Mouse (Mus musculus) intestine, postnatal 0 days (tissue): ENCODE data around the gene Kif24. TPM values are rescaled to one million over a fixed set of nuclear protein-coding genes. Genes with fewer than 3 reads are reported as not detected.

Experiments
- ATAC-seq: fragments of 200-750 bp; cut with Nextera tagmentation; 2 replicates; pipeline ENCODE4 v1.8.0; 2017; ENCODE audit warnings: mild to moderate bottlenecking, moderate TSS enrichment, moderate library complexity
- H3K27ac ChIP-seq: fragments of 300-500 bp; sonication (generic); 2 replicates; pipeline ENCODE4 v1.5.1; 2014; ENCODE audit warnings: mild to moderate bottlenecking, low read depth, low read length, moderate library complexity
- H3K27me3 ChIP-seq: fragments of 300-500 bp; sonication (generic); replicated peaks from 2 replicates; pipeline ENCODE4 v1.6.1; 2014; ENCODE audit warnings: low read length, mixed read lengths; ENCODE audit not compliant: control insufficient read depth, insufficient read depth
- H3K36me3 ChIP-seq: fragments of 300-500 bp; sonication (generic); 2 replicates; pipeline ENCODE4 v1.6.1; 2014; ENCODE audit warnings: mild to moderate bottlenecking, moderate library complexity; ENCODE audit not compliant: control insufficient read depth, insufficient read depth
- H3K4me1 ChIP-seq: fragments of 300-500 bp; sonication (generic); replicated peaks from 2 replicates; pipeline ENCODE4 v1.6.1; 2014; ENCODE audit warnings: antibody characterized with exemption, low read length, mixed read lengths; ENCODE audit not compliant: control insufficient read depth, insufficient read depth
- H3K4me2 ChIP-seq: fragments of 300-500 bp; sonication (generic); replicated peaks from 2 replicates; pipeline ENCODE4 v1.6.1; 2014; ENCODE audit warnings: low read depth, mild to moderate bottlenecking, moderate library complexity
- H3K4me3 ChIP-seq: fragments of 300-500 bp; sonication (generic); 2 replicates; pipeline ENCODE4 v1.5.1; 2014; ENCODE audit warnings: low read depth, low read length
- H3K9ac ChIP-seq: fragments of 300-500 bp; sonication (generic); 2 replicates; pipeline ENCODE4 v1.6.1; 2014; ENCODE audit warnings: mild to moderate bottlenecking, low read depth, low read length
- H3K9me3 ChIP-seq: fragments of 300-500 bp; sonication (generic); 2 replicates; pipeline ENCODE4 v1.6.1; 2016; ENCODE audit warnings: mixed run types; ENCODE audit not compliant: control insufficient read depth
- CTCF ChIP-seq: sonication (generic); IDR thresholded peaks from 2 replicates; pipeline ENCODE4 v1.5.1; 2016; ENCODE audit warnings: low read depth, mild to moderate bottlenecking, control low read depth, antibody characterized with exemption, moderate library complexity
- WGBS: fragments of 180-500 bp; shearing (Covaris S2); extraction: QIAGEN DNeasy Blood & Tissue Kit; methylation state at CpG from one replicate; pipeline ENCODE4 v1.1.7; 2014; 5-methylcytosine and 5-hydroxymethylcytosine counted together
- polyA plus RNA-seq: library from polyadenylated mRNA; unstranded; fragments of >200 nt; fragmentation: Nextera tagmentation; extraction: Ambion mirVana; gene quantifications from 2 replicates; pipeline ENCODE4 v1.2.1, GENCODE M21; 2015

Kif24 gene
- polyA plus RNA-seq, 1 experiment from 2014 or later: 1.3 TPM

DNA sequence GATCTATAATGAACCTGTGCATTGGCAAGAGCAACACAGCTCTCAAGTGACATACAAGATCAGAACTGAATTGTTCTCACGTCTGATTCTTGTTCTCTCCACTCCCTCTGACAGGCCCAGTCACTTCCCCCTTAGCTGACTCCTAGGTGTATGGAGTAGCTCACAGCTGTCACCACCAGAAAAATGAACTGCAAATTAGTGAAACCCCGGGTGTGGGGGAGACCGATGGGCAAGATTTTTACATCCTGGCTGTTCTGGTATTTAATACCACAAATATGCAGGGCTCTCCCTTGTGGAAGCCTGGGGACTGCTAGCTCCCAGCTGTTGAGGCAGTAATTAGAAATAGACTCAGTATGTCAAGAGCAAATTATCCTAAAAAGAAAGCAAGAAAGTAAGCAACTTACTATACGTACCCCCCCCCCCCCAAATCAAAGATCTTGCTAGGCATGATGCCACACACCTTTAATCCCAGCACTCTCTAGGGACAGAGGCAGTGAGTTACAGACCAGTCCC, 21.8 kb downstream of the Kif24 start:
- Histone ChIP-seq H3K9me3 (no peaks in the 10 kb centered on the region), H3K27ac (no peak overlapping the region), H3K36me3 (0 out of 2 replicates have a peak, but pooled peaks cover 3% of the 10 kb centered on the region), H3K27me3 (no peaks in the 10 kb centered on the region), H3K4me2 (no peak overlapping the region), H3K9ac (no peak overlapping the region), H3K4me1 (no peaks in the 10 kb centered on the region), H3K4me3 (no peak overlapping the region)
- no peak for ATAC-seq
- WGBS: 80% methylated on average over 4 of the region's 4 CpGs
- no peak for TF ChIP-seq CTCF

DNA sequence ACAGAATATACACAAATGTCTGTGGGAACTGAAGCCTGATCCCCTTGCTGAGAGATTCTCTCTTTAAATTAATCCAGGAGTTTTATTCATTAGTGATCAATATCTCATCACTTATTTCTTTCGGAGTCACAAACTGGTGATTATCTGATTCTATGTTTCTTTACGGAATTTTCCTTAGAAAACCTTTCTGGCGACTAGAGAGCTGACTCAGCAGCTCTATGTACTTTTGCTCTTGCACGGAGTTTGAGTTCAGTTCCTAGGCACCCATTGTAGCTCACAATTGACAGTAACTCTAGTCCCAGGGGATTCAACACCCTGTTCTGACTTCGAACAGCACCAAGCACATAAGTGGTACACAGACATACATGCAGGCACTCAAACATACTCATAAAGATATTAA, 25.8 kb downstream of the Kif24 start:
- ATAC-seq: no peak
- 86% methylated on average over 5 of the region's 5 CpGs for WGBS
- Histone ChIP-seq H3K4me2 (no peak overlapping the region), H3K9ac (no peak overlapping the region), H3K9me3 (no peaks in the 10 kb centered on the region), H3K4me3 (no peak overlapping the region), H3K27me3 (no peaks in the 10 kb centered on the region), H3K36me3 (0 out of 2 replicates have a peak, but pooled peaks cover 3% of the 10 kb centered on the region), H3K4me1 (no peaks in the 10 kb centered on the region), H3K27ac (no peak overlapping the region)
- no peak for TF ChIP-seq CTCF

GRCm38 (mm10) chr4:41416966-41417365, 47.7 kb downstream of the Kif24 start:
- Histone ChIP-seq H3K36me3 (no peaks in the 10 kb centered on the region), H3K4me2 (no peak overlapping the region), H3K9ac (no peak overlapping the region), H3K4me3 (no peak overlapping the region), H3K27me3 (no peaks in the 10 kb centered on the region), H3K27ac (no peak overlapping the region), H3K4me1 (no peaks in the 10 kb centered on the region), H3K9me3 (no peaks in the 10 kb centered on the region)
- TF ChIP-seq CTCF: no peak
- no peak for ATAC-seq

DNA sequence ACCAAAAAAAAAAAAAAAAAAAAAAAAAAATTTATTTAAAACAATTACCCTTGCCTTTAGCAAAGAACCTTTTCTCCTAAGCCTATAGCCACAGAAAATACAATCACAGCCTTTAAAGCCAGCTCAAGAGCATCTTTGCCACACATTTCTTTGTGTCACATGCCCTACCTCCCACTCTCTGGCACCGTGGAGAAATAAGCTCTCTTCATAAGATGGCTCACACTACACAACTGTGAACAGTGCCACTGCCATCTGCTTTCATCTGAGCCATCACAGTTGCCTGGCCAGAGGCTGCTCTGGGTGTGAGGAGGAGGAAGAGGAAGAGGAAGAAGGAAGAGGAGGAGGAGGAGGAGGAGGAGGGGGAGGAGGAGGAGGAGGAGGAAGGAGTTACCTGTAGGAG, 55.3 kb downstream of the Kif24 start:
- H3K27me3 ChIP-seq: no peaks in the 10 kb centered on the region
- no peak overlapping the region for H3K4me2 ChIP-seq
- no peak for TF ChIP-seq CTCF
- no peak for ATAC-seq
- WGBS: 96% methylated on average over 1 of the region's 1 CpGs
- peaks cover 5% of the 10 kb centered on the region; the same call in 1 of the 2 replicates for H3K36me3 ChIP-seq
- no peak overlapping the region for H3K4me3 ChIP-seq
- no peaks in the 10 kb centered on the region for H3K9me3 ChIP-seq
- no peak overlapping the region for H3K27ac ChIP-seq
- H3K4me1 ChIP-seq: no peaks in the 10 kb centered on the region
- H3K9ac ChIP-seq: no peak overlapping the region

DNA sequence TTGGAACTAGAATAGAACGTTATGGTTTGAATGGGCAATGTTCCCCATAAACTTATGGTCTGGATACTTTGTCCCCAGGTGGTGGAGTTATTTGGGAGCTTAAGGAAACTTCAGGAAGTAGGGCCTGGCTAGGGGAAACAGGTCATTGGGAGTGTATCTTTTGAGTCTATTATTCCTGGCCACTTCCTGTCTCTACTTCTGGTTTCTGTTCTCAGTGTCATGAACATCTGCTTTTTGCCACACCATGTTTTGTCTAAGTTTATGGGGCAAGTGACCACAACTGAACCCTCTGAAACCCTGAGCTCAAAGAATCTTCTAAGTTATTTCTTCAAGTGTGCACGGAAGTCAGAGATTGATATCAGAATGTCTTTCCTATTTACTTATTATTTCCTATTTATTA, 57.3 kb downstream of the Kif24 start:
- ATAC-seq: no peak
- WGBS: 94% methylated on average over 2 of the region's 2 CpGs
- H3K9ac ChIP-seq: no peak overlapping the region
- no peaks in the 10 kb centered on the region for H3K9me3 ChIP-seq
- H3K27ac ChIP-seq: no peak overlapping the region
- no peaks in the 10 kb centered on the region for H3K4me1 ChIP-seq
- H3K4me3 ChIP-seq: no peak overlapping the region
- H3K36me3 ChIP-seq: peaks cover 5% of the 10 kb centered on the region; the same call in 1 of the 2 replicates
- H3K4me2 ChIP-seq: no peak overlapping the region
- no peak for TF ChIP-seq CTCF
- no peaks in the 10 kb centered on the region for H3K27me3 ChIP-seq

GRCm38 (mm10) chr4:41406597-41406996, 58.1 kb downstream of the Kif24 start:
- no peak for ATAC-seq
- 89% methylated on average over 9 of the region's 9 CpGs for WGBS
- no peak overlapping the region for H3K4me3 ChIP-seq
- H3K4me2 ChIP-seq: no peak overlapping the region
- no peak for TF ChIP-seq CTCF
- H3K4me1 ChIP-seq: no peaks in the 10 kb centered on the region
- peaks cover 5% of the 10 kb centered on the region; the same call in 1 of the 2 replicates for H3K36me3 ChIP-seq
- no peak overlapping the region for H3K27ac ChIP-seq
- no peaks in the 10 kb centered on the region for H3K27me3 ChIP-seq
- no peaks in the 10 kb centered on the region for H3K9me3 ChIP-seq
- no peak overlapping the region for H3K9ac ChIP-seq

DNA sequence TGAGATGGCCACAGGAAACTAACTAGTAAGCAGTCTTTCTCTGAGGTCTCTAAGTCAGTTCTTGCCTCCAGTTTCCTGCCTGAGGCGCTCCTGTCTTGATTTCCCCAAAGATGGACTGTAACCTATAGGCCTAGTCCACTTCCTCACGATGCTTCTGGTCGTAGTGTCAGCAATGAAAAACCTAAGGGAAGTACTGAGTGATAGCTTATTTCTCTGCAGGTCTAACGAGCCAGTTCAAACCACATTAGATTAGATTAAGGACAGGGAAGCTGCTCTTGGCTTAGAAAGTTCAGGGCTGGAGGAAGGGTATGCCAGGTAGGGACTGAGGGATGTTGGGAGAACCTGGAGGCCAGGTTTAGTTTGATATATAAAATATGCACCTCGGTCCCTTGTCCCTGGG, 63.1 kb downstream of the Kif24 start:
- Histone ChIP-seq H3K36me3 (peaks cover 30% of the 10 kb centered on the region), H3K9ac (no peak overlapping the region), H3K4me1 (no peaks in the 10 kb centered on the region), H3K27me3 (no peaks in the 10 kb centered on the region), H3K4me3 (no peak overlapping the region), H3K9me3 (no peaks in the 10 kb centered on the region), H3K4me2 (no peak overlapping the region), H3K27ac (no peak overlapping the region)
- no peak for TF ChIP-seq CTCF
- 82% methylated on average over 5 of the region's 5 CpGs for WGBS
- no peak for ATAC-seq
